Mouse (Mus musculus): ENCODE data around the gene Snd1. TPM values are rescaled to one million over a fixed set of nuclear protein-coding genes. Genes with fewer than 3 reads are reported as not detected.

Snd1 gene
- polyA plus RNA-seq, 1 experiment from 2014 or later, result 34.9 TPM

GRCm38 (mm10) chr6:28830306-28830705, 355.4 kb downstream of the Snd1 start:
- Histone ChIP-seq H3K27ac (ENCODE audit: low read depth) (no peak overlapping the region), H3K27me3 (ENCODE audit: insufficient read depth, low read length) (peaks cover 26% of the 10 kb centered on the region)

GRCm38 (mm10) chr6:28831011-28831853, 356.3 kb downstream of the Snd1 start, which contains the start of gene Lrrc4:
Gene Lrrc4, minus strand, starts transcription at chr6:28831747.
- TF ChIP-seq EP300 (IDR thresholded peaks at IDR 0.05; ENCODE audit: low read depth) (no peak), CTCF (IDR thresholded peaks at IDR 0.05; ENCODE audit: low read depth) (no peak)
- 60% methylated on average over 27 of the region's 27 CpGs for WGBS (ENCODE audit: insufficient replicate concordance)
- Histone ChIP-seq H3K4me3 (ENCODE audit: low read depth, low read length) (peak within 1 kb of the TSS; percentile 51), H3K27ac (ENCODE audit: low read depth) (no peak within 1 kb of the TSS), H3K9me3 (ENCODE audit: low read length) (no peaks in the 10 kb centered on the region), H3K9ac (replicated peaks) (peak within 1 kb of the TSS; percentile 52), H3K27me3 (ENCODE audit: insufficient read depth, low read length) (peaks cover 26% of the 10 kb centered on the region), H3K4me1 (ENCODE audit: insufficient read depth) (0 out of 2 replicates have a peak, but pooled peaks cover 8% of the 10 kb centered on the region), H3K36me3 (replicated peaks; ENCODE audit: insufficient read depth, low read length) (no peaks in the 10 kb centered on the region), H3K4me2 (ENCODE audit: low read depth, low read length) (peak within 1 kb of the TSS; percentile 89)
- DNase-seq (no peak), ATAC-seq (no peak)

More at GRCm38 (mm10) chr6:28830306-28830705, 355.4 kb downstream of the Snd1 start:
- no peaks in the 10 kb centered on the region for H3K36me3 ChIP-seq (replicated peaks; ENCODE audit: insufficient read depth, low read length)
- H3K4me3 ChIP-seq (ENCODE audit: low read depth, low read length), result no peak overlapping the region
- TF ChIP-seq EP300 (IDR thresholded peaks at IDR 0.05; ENCODE audit: low read depth) (no peak), CTCF (IDR thresholded peaks at IDR 0.05; ENCODE audit: low read depth) (no peak)
- no peaks in the 10 kb centered on the region for H3K9me3 ChIP-seq (ENCODE audit: low read length)
- H3K4me1 ChIP-seq (ENCODE audit: insufficient read depth), result 0 out of 2 replicates have a peak, but pooled peaks cover 8% of the 10 kb centered on the region
- no peak overlapping the region for H3K9ac ChIP-seq (replicated peaks)
- 84% methylated on average over 12 of the region's 12 CpGs for WGBS (ENCODE audit: insufficient replicate concordance)
- no peak for DNase-seq
- ATAC-seq, result no peak
- no peak overlapping the region for H3K4me2 ChIP-seq (ENCODE audit: low read depth, low read length)

- no peak overlapping the region for H3K27ac ChIP-seq (ENCODE audit: low read depth)
- peaks cover 26% of the 10 kb centered on the region for H3K27me3 ChIP-seq (ENCODE audit: insufficient read depth, low read length)
- WGBS (ENCODE audit: insufficient replicate concordance), result 2% methylated on average over 68 of the region's 82 CpGs
These were observed 357.2 kb downstream of the Snd1 start for GRCm38 (mm10) chr6:28831854-28832750.

GRCm38 (mm10) chr6:28832751-28833291, 357.9 kb downstream of the Snd1 start:
- Histone ChIP-seq H3K4me1 (ENCODE audit: insufficient read depth) (0 out of 2 replicates have a peak, but pooled peaks cover 8% of the 10 kb centered on the region), H3K9ac (replicated peaks) (peak overlapping the region; percentile 52), H3K4me2 (ENCODE audit: low read depth, low read length) (peak overlapping the region; percentile 89), H3K9me3 (ENCODE audit: low read length) (no peaks in the 10 kb centered on the region), H3K4me3 (ENCODE audit: low read depth, low read length) (peak overlapping the region; percentile 51), H3K36me3 (replicated peaks; ENCODE audit: insufficient read depth, low read length) (no peaks in the 10 kb centered on the region), H3K27me3 (ENCODE audit: insufficient read depth, low read length) (peaks cover 26% of the 10 kb centered on the region), H3K27ac (ENCODE audit: low read depth) (no peak overlapping the region)
- WGBS (ENCODE audit: insufficient replicate concordance), result under 1% methylated on average over 54 of the region's 58 CpGs
- ATAC-seq (peak; percentile 54), DNase-seq (no peak)
- no peak for TF ChIP-seq EP300 (IDR thresholded peaks at IDR 0.05; ENCODE audit: low read depth)
- no peak for TF ChIP-seq CTCF (IDR thresholded peaks at IDR 0.05; ENCODE audit: low read depth)

More at GRCm38 (mm10) chr6:28831854-28832750, 357.2 kb downstream of the Snd1 start:
- ATAC-seq (peak; percentile 56), DNase-seq (peak; percentile 42)
- Histone ChIP-seq H3K9me3 (ENCODE audit: low read length) (no peaks in the 10 kb centered on the region), H3K4me1 (ENCODE audit: insufficient read depth) (0 out of 2 replicates have a peak, but pooled peaks cover 8% of the 10 kb centered on the region), H3K9ac (replicated peaks) (peak overlapping the region; percentile 52), H3K4me3 (ENCODE audit: low read depth, low read length) (peak overlapping the region; percentile 51), H3K36me3 (replicated peaks; ENCODE audit: insufficient read depth, low read length) (no peaks in the 10 kb centered on the region), H3K4me2 (ENCODE audit: low read depth, low read length) (peak overlapping the region; percentile 89)
- TF ChIP-seq EP300 (IDR thresholded peaks at IDR 0.05; ENCODE audit: low read depth) (no peak), CTCF (IDR thresholded peaks at IDR 0.05; ENCODE audit: low read depth) (no peak)

- Histone ChIP-seq H3K27me3 (ENCODE audit: insufficient read depth, low read length) (peaks cover 26% of the 10 kb centered on the region), H3K4me2 (ENCODE audit: low read depth, low read length) (peak overlapping the region; percentile 89), H3K9me3 (ENCODE audit: low read length) (no peaks in the 10 kb centered on the region), H3K36me3 (replicated peaks; ENCODE audit: insufficient read depth, low read length) (no peaks in the 10 kb centered on the region), H3K9ac (replicated peaks) (no peak overlapping the region; the same call in 1 of the 2 replicates), H3K4me3 (ENCODE audit: low read depth, low read length) (peak overlapping the region; percentile 51), H3K27ac (ENCODE audit: low read depth) (no peak overlapping the region), H3K4me1 (ENCODE audit: insufficient read depth) (0 out of 2 replicates have a peak, but pooled peaks cover 8% of the 10 kb centered on the region)
- DNase-seq (no peak), ATAC-seq (peak; percentile 24; the same call in 1 of the 2 replicates)
- no peak for TF ChIP-seq EP300 (IDR thresholded peaks at IDR 0.05; ENCODE audit: low read depth)
- no peak for TF ChIP-seq CTCF (IDR thresholded peaks at IDR 0.05; ENCODE audit: low read depth)
- WGBS (ENCODE audit: insufficient replicate concordance), result 4% methylated on average over 40 of the region's 43 CpGs
These were observed 358.5 kb downstream of the Snd1 start for GRCm38 (mm10) chr6:28833380-28833822.

Measured in liver, postnatal 0 days (tissue).